Mouse (Mus musculus) splenic B cell, adult 2 months (primary cell): ENCODE data around the gene Sox5.
A peak's percentile ranks its signal among the peaks of the same experiment; 100 is the strongest.

Experiments
- DNase-seq: peaks from one replicate; pipeline ENCODE4 v3.0.0-alpha.2; 2011; ENCODE audit warnings: low read depth, low spot score
- H3K27me3 ChIP-seq: 2 replicates; pipeline ENCODE4 v1.6.1; 2012; ENCODE audit warnings: mild to moderate bottlenecking, low read length, moderate library complexity, mixed read lengths; ENCODE audit not compliant: control insufficient read depth, poor library complexity, insufficient read depth, severe bottlenecking
- H3K36me3 ChIP-seq: 2 replicates; pipeline ENCODE4 v1.6.1; 2012; ENCODE audit warnings: mild to moderate bottlenecking, low read length, moderate library complexity, mixed read lengths; ENCODE audit not compliant: control insufficient read depth, poor library complexity, insufficient read depth, severe bottlenecking

Gene Sox5

DNA sequence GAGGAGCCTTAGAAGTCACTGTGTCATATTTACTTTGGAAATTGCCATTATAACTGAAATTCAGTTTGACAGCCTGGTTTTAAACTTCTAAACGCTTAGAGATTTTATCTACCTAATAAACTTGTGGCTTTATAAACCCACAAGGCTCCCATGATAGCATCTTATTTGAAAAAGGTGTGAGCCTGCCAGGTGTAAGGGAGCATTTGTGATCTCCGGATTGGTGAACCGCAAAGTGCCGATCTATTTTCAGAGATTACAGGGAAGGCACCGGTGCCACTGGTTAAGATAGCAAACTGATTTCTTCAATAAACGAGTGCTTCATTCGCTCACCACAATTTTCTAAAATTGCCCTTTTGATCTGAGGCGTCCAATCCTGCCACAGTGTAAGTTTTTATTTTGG, 107.9 kb downstream of the Sox5 start:
- no peaks in the 10 kb centered on the region for H3K36me3 ChIP-seq
- H3K27me3 ChIP-seq, result no peaks in the 10 kb centered on the region
- no peak for DNase-seq

DNA sequence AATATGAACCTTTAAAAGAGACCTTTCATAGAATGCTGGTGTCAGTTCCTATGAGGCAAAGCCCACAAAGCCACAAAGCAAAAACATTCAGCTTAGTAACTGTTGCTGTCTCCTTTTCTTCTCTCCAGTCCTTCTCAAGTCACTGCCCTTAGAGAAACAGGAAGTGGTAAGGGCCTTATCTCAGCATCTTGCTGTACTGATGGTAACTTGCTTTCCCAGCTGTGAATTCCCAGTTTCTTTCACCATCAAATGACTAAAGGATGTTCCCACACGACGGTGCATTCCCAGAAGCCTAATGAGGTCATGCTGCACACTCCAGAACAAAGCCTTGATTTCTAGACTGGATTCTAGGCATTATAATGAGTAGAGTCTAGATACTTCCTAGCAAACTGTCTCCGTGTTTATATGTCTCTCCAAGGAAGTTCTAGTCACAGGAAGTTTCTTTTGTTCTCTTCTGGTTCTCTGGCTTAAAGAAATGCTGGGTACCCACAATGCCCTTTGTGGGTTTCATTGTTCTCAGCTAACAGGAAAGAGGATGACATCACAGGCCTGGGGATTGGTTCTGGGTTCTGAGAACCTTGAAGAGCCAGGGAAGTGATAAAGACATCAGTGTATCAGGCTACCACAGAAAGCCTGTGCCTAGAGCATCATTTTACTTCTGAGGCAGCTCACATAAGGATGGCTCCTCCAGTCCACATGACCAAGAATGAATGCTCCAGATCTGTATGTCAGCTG, 111.2 kb downstream of the Sox5 start:
- Histone ChIP-seq H3K36me3 (no peaks in the 10 kb centered on the region), H3K27me3 (no peaks in the 10 kb centered on the region)
- DNase-seq, result peak; percentile 55

DNA sequence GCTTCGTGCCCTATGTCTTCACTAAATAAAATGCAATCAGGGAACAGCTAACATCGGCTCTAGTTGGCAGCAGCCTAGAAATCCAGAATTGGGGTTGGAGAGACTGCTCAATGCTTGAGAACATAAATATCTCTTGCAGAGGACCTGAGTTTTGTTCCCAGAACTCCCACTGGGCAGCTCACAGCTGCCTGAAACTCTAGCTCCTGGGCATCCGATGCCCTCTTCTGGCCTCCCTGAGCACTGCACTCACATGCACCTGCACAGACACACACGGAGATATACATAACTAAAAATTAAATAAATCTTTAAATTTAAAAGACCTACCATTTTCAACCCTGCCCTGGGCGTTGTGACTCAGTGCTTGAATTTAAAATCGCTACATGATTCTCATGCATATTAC, 115.2 kb downstream of the Sox5 start:
- no peak for DNase-seq
- Histone ChIP-seq H3K27me3 (no peaks in the 10 kb centered on the region), H3K36me3 (no peaks in the 10 kb centered on the region)

DNA sequence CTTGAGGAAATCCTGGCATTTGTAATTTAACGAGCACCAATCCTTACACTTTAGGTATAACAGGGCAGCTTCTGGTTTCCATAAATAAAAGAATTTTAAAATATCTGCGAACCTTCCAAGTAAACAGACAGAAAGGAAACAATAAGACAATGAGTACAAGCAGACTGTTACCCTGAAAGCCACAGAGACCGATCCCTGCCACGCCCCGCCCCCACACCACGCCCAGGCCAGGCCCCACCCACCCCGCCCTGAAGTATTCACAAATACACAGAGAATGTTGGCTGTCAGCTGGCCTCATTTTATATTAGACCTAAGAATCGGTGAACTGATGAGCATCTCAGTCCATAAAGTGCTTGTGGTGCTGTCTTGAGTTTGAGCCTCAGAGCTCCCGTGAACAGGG, 117.0 kb downstream of the Sox5 start:
- Histone ChIP-seq H3K27me3 (no peaks in the 10 kb centered on the region), H3K36me3 (no peaks in the 10 kb centered on the region)
- DNase-seq, result no peak

DNA sequence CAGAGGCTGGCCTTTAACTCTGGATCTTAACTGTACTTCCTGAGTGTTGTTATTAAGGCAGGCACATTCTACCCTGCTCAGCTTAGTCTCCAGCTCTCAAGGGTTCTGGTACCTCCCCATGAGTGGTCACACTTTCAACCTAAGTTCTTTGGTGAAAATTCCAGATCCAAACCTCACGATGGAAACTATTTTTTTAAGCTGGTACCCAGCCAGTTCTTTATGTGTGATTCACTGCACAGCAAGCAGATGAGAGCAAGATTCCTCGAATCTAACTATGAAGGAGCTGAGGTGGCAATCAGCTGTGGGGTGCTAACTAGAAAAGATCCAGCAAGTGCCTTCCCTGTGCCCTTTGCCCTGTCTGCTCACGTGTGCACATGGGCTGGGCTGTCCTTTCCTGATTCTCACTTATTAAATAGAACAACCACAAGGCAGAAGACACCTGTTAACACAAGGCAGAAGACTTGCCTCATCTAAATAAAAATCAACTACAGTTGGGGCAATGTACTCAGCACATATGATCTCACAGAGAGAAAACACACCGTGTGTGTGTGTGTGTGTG, 118.2 kb downstream of the Sox5 start:
- Histone ChIP-seq H3K27me3 (no peaks in the 10 kb centered on the region), H3K36me3 (no peaks in the 10 kb centered on the region)
- no peak for DNase-seq

DNA sequence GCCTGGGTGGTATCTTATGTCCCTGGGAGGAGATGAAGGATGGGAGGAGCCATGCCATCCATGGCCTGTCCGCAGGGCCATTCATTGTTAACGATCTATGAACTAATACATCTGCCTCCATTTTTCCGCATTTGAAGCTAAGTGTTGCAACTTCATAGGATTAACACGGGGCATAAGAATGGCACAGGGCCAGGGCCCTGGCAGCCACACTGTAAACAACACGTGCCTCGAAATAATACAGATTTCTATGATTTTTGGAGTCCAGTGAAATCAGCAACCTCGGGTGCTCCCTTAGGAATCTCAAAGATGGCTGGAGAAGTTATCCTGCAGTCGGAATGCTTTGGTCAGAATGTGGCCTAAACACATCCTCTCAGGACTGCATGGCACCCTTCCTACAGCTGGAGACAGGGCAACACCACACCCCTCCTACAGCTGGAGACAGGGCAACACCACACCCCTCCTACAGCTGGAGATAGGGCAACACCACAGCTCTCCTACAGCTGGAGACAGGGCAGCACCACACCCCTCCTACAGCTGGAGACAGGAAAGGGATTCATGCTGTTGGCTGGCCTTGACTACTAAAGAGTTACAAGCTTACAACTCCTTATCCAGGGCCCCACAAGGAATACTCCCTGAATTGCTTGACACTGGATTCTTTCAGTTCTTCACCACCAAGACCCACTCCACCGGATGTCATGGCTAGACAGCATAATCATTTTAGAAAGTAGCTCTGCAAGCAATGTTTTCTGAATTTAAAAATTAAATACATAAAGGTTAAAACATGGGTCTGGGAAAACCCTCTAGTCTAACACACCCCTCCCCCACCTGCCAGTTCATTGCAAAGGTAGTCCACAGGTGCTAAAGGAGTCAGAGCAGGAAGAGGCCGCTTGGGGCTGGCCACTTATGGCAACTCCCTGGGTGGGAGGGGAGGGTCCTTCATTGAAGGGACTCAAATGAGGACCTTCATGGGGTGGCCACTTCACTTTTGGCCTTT, 122.4 kb downstream of the Sox5 start:
- no peaks in the 10 kb centered on the region for H3K27me3 ChIP-seq
- no peaks in the 10 kb centered on the region for H3K36me3 ChIP-seq
- no peak for DNase-seq

DNA sequence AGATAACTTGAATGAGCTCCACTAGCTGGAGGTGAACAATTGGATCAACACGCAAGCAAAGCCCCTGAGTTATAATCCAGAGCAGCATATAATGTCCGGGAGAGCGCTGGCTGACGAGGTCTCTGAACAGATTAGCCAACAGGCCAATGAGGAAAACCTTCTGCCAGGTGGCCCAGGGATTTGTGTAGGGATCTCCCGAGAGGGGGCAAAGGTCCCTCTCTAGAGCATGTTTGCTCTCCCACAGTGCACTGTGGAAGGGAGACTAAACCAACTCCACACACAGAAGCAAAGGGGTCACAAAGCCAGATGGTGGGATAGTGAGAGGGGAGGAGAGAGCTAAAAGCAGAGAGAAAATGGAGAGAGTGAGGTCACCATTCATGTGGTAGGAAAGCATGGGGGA, 128.9 kb downstream of the Sox5 start:
- no peak for DNase-seq
- Histone ChIP-seq H3K36me3 (no peaks in the 10 kb centered on the region), H3K27me3 (no peaks in the 10 kb centered on the region)

DNA sequence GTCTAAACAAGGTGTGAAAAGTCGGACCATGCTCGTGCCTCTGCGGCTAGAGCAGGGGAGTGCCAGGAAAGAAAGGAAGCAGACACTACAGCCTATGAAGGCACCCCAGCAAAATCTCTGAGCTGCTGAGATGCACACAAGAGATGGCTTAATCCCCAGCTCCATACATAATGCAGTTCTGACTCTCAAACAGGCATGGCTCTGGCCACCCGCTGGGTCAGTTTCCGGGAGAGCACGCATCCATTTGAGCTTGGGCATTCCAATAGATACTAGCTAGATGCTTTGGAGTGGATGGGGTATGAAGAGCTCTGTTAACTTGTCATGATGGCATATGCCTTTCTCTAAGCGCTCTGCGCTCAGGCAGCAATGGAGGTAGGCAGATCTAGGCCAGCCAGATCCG, 132.9 kb downstream of the Sox5 start:
- Histone ChIP-seq H3K27me3 (no peaks in the 10 kb centered on the region), H3K36me3 (no peaks in the 10 kb centered on the region)
- DNase-seq, result no peak

DNA sequence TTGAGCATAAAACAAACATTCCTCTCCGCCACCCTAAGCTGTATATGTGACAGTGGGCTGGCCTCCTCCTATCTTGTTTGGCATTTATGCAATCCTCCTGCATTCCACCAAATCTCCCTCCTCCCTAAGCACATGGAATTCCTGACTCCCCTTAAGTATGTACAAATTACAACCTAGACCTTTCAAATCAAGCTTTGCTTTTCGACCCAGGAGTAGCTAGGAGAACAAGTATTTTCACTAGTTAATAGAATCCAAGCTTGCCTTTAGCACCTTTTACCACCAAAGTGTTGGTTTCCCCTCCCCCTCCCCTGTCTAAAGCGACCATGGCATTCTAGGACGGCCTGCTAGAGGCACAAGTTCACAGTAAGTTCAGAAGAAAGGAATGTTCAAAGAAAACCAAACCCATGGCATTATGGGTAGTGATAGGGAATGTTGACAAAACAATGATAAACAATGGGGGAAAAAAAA, 133.6 kb downstream of the Sox5 start:
- no peaks in the 10 kb centered on the region for H3K27me3 ChIP-seq
- no peaks in the 10 kb centered on the region for H3K36me3 ChIP-seq

DNA sequence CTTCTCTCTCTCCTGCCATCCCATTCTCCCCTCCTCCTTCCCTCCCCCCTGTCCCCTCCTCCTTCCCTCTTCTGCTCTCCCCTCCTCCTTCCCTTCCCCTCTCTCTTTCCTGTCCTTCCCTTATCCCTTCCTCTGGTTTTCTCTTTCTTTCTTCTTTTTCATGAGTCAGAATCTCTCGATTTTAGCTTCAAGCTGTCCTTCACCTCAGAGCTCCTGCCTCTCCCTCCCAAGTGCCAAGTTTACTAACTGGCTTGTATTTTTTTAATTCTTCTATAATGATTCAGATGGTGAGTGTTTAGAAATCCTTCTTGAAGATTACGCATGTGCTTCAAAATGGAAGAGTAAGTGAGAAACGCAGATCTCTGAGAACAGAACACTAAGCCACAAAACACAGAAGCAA, 135.4 kb downstream of the Sox5 start:
- DNase-seq, result no peak
- no peaks in the 10 kb centered on the region for H3K27me3 ChIP-seq
- H3K36me3 ChIP-seq, result no peaks in the 10 kb centered on the region

More for the DNA sequence above, 133.6 kb downstream of the Sox5 start:
- DNase-seq, result no peak

DNA sequence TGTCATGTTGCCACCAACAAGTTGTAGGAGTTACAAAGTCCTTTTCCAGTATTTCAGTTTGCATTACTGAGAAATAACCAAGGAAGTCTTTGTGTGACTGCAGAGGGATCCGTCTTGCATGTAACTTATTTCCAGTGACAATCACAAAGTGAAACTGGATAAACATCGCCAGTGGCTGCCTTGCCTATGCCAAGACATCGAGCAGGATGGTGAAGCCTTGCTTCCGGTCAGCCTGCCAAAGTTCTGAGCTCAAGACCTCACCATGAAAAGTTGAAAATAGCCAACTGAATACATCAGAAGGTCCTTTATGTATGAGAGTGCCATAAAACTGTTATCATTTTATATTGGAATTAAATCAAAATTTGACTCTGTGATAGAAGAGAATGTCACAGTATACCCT, 136.0 kb downstream of the Sox5 start:
- no peak for DNase-seq

DNA sequence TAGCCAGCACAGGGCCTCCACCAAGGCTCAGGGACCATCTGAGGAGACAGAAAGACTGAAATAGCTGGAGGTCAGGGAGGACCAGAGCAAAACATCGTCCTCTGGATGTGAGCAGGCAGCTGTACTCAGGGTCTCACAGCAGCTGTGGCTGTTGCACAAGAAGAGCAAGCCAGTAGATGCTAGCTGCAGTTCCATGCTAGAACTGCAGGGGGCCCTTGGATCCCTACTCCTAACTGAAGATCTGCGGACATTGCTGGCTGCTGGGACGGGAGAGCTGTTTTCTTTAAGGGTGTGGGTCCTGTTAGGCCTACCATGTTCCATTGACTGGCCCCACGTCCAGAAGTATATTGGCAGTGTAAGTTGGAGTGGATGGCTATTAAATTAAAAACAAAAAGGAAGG, 137.1 kb downstream of the Sox5 start:
- Histone ChIP-seq H3K27me3 (no peaks in the 10 kb centered on the region), H3K36me3 (no peaks in the 10 kb centered on the region)
- DNase-seq, result peak; percentile 77

More for the DNA sequence above, 136.0 kb downstream of the Sox5 start:
- H3K36me3 ChIP-seq, result no peaks in the 10 kb centered on the region
- no peaks in the 10 kb centered on the region for H3K27me3 ChIP-seq

DNA sequence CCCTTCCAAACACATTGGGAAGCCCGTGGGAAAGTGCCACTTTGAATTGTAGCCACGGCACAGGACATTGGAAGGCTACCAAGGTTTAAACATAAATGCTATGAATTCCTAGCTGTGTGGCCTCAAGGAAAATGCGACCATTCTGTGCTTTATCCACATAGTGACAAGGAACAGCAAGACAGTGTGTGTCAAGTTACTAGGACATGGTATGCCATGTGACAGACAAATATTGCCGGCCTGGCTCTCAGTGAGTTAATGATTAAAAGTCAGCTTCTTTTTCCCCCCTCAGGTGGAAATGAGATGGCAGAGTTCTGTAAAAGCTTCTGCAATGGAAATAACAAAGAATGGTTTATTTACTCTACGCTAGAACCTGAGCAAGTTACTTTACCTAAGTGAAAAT, 138.2 kb downstream of the Sox5 start:
- no peak for DNase-seq
- Histone ChIP-seq H3K27me3 (no peaks in the 10 kb centered on the region), H3K36me3 (no peaks in the 10 kb centered on the region)

DNA sequence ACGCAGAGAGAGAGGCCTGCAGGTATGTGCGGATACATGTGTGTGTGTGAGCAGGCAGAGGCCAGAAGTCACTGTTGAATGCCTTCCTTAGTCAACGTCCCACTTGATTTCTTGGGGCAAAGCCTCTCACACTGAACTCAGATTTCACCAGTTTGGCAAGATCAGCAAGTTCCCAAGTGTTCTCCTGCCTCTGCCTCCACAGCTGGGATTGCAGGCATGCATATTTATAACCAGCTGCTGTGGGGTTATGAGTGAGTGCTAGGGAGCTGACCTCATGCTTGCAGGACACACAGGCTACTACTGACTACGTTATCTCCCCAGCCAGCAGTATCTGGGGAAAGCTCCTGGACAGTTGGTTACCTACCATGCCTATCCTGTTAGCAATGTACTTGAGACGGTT, 139.9 kb downstream of the Sox5 start:
- no peaks in the 10 kb centered on the region for H3K36me3 ChIP-seq
- DNase-seq, result no peak
- H3K27me3 ChIP-seq, result no peaks in the 10 kb centered on the region

DNA sequence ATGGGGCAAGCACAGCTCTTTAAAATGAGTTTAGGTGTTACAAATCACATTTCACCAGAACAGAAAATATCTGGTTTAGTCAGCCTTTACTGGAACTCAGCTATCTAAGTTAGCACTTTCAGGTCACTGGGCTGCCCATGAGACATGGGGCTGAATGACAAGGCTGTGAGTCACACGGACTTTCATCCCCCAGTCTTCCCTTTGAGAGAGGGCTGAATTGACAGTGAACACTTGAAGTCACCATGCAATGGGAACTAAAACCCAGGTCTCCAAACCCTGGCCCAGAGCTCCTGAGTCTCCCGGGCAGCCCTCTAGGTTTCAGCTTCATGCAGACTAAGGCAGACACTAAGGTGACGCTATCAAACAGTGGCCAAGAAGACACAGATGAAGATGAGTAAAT, 141.2 kb downstream of the Sox5 start:
- H3K36me3 ChIP-seq, result no peaks in the 10 kb centered on the region
- no peak for DNase-seq
- no peaks in the 10 kb centered on the region for H3K27me3 ChIP-seq
